Mouse (Mus musculus) small intestine, adult 2 months (tissue): ENCODE results near the gene Creld2. TPM values are rescaled to one million over a fixed set of nuclear protein-coding genes. Genes with fewer than 3 reads are reported as not detected.
"Not testable (repeated sequence)": the region's sequence is repeated elsewhere in the genome, so short reads cannot be mapped to it uniquely, and the experiment has no call there.

Source experiments
- H3K27ac ChIP-seq: fragments of 200-500 bp; 2 replicates; pipeline ENCODE4 v1.5.1; 2012; ENCODE audit warnings: low read depth, low read length, control low read depth, inconsistent platforms; ENCODE audit not compliant: insufficient read depth
- H3K27me3 ChIP-seq: fragments of 200-500 bp; 2 replicates; pipeline ENCODE4 v1.6.1; 2012; ENCODE audit warnings: mild to moderate bottlenecking, moderate library complexity, low read length, inconsistent platforms; ENCODE audit not compliant: control insufficient read depth, insufficient read depth
- H3K36me3 ChIP-seq: fragments of 200-500 bp; 2 replicates; pipeline ENCODE4 v1.6.1; 2012; ENCODE audit warnings: mild to moderate bottlenecking, low read length, control low read depth, inconsistent platforms; ENCODE audit not compliant: control insufficient read depth, insufficient read depth
- H3K4me1 ChIP-seq: fragments of 200-500 bp; 2 replicates; pipeline ENCODE4 v1.6.1; 2012; ENCODE audit warnings: low read length, inconsistent platforms, mixed read lengths; ENCODE audit not compliant: control insufficient read depth, insufficient read depth, insufficient read length
- H3K4me3 ChIP-seq: fragments of 200-500 bp; 2 replicates; pipeline ENCODE4 v1.5.1; 2012; ENCODE audit warnings: low read depth, mild to moderate bottlenecking, control low read depth, inconsistent platforms, low read length, moderate library complexity
- CTCF ChIP-seq: fragments of 200-500 bp; IDR thresholded peaks from 2 replicates; pipeline ENCODE4 v1.5.1; 2012; ENCODE audit warnings: low read depth, mild to moderate bottlenecking, control low read depth, inconsistent platforms, low read length, moderate library complexity, mixed read lengths; ENCODE audit not compliant: insufficient replicate concordance, insufficient read length; ENCODE audit errors: extremely low read depth
- POLR2A ChIP-seq: fragments of 200-500 bp; IDR thresholded peaks from 2 replicates; pipeline ENCODE4 v1.6.1; 2012; ENCODE audit warnings: low read depth, mild to moderate bottlenecking, control low read depth, inconsistent platforms, low read length, moderate library complexity
- WGBS: fragments of 180-500 bp; shearing (Covaris S2); methylation state at CpG from one replicate; pipeline ENCODE4 v1.1.7; 2018; 5-methylcytosine and 5-hydroxymethylcytosine counted together
- polyA plus RNA-seq: library from polyadenylated mRNA; depleted of rRNA; stranded (reverse); fragments of >200 nt; gene quantifications from 2 replicates; pipeline ENCODE4 v1.2.3, GENCODE M21; 2012

The Creld2 gene
- polyA plus RNA-seq, 1 experiment = 59.1 TPM

DNA sequence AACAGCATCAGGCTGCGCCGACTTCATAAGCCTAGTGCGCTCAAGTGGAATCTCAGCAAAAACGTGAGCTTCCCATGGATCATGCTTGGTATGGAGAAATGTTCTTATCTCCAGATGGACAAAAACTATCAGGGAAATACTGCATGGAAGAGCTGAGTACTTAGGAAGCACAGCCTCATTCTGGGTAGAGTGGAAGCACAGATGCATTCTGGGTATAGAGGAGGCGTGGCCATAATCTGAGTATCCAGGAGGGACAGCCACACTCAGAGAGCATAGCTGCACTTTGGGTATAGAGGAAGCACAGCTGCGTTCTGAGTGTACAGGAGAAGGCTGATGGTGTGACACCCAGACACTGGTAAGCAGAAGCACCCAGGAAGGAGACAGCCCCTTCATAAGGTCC is 17.1 kb upstream of the Creld2 start:
- H3K4me1 ChIP-seq = peaks cover 2% of the 10 kb centered on the region; the same call in 1 of the 2 replicates
- H3K27ac ChIP-seq = no peak overlapping the region
- peaks cover 21% of the 10 kb centered on the region for H3K36me3 ChIP-seq
- no peaks in the 10 kb centered on the region for H3K27me3 ChIP-seq
- no peak overlapping the region for H3K4me3 ChIP-seq
- TF ChIP-seq POLR2A (no peak), CTCF (no peak)
- 82% methylated on average over 6 of the region's 6 CpGs for WGBS

DNA sequence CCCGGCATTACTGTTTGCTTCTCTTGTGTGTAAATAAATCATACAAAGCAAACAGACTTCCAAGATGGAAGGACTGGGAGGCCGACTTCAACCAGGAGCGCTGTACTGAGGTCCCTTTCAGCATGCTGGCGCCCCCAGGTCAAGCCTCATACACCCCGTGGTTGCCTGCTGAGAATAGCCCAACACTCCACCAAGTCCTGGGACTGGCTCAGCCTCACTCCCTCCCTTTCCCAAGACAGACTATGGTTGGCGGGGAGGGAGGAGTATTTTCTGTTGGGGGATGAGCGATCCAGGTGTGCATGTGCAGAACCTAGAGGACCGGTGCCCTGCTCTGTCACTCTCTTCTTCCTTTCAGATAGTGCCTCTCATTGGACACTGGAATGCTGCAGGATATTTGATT is 11.3 kb upstream of the Creld2 start:
- WGBS = 85% methylated on average over 8 of the region's 8 CpGs
- Histone ChIP-seq H3K4me3 (no peak overlapping the region), H3K27me3 (no peaks in the 10 kb centered on the region), H3K36me3 (peaks cover 47% of the 10 kb centered on the region), H3K27ac (no peak overlapping the region), H3K4me1 (no peaks in the 10 kb centered on the region)
- TF ChIP-seq CTCF (no peak), POLR2A (no peak)

DNA sequence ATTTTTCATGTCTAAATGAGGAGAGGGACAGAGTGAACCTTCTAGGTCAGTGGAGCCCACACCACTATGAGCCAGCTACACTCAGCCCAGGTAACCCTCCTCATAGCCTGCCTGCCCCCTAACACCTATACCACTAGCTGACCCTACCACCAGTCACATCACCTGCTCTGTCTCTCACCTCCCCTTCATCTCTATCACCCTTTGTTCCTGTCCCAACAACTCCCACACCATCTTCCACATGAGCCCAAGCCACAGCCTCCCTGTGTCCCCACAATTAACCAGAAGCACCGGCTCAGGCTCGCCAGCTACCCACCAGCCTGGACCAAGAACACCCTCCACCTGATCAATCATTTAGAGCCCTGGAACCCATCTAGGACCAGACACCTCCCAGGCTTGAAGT is 9.1 kb upstream of the Creld2 start:
- peaks cover 55% of the 10 kb centered on the region for H3K36me3 ChIP-seq
- H3K4me1 ChIP-seq = peaks cover 4% of the 10 kb centered on the region; the same call in 1 of the 2 replicates
- TF ChIP-seq POLR2A = no peak
- TF ChIP-seq CTCF = no peak
- H3K27ac ChIP-seq = no peak overlapping the region
- no peak overlapping the region for H3K4me3 ChIP-seq
- 97% methylated on average over 2 of the region's 2 CpGs for WGBS
- H3K27me3 ChIP-seq = no peaks in the 10 kb centered on the region

DNA sequence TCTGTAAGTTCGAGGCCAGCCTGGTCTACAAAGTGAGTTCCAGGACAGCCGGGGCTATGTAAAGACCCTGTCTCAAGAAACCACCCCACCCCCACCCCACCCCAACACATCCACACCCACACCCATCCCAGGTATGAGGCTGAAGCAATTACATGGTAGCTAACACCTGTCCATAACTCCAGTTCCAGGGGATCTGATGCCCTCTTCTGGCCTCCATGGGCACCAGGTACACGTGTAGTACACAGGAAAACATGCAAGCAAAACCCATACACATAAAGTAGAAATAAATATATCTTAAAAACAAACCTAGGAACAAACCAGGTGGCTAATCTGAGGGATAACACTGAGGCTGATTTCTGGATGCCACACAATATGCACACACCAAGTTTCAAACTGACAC is 6.2 kb upstream of the Creld2 start:
- Histone ChIP-seq H3K27ac (no peak overlapping the region), H3K4me3 (no peak overlapping the region), H3K27me3 (no peaks in the 10 kb centered on the region), H3K36me3 (peaks cover 40% of the 10 kb centered on the region), H3K4me1 (peaks cover 8% of the 10 kb centered on the region; the same call in 1 of the 2 replicates)
- TF ChIP-seq POLR2A = no peak
- no peak for TF ChIP-seq CTCF
- WGBS = 70% methylated on average over 3 of the region's 3 CpGs

- not testable (repeated sequence) for H3K4me1 ChIP-seq, H3K27ac ChIP-seq, H3K27me3 ChIP-seq, H3K4me3 ChIP-seq
- 92% methylated on average over 2 of the region's 2 CpGs for WGBS
- H3K36me3 ChIP-seq = peaks cover 40% of the 10 kb centered on the region
Measured at GRCm38 (mm10) chr15:88813873-88814272, 5.6 kb upstream of the Creld2 start.

DNA sequence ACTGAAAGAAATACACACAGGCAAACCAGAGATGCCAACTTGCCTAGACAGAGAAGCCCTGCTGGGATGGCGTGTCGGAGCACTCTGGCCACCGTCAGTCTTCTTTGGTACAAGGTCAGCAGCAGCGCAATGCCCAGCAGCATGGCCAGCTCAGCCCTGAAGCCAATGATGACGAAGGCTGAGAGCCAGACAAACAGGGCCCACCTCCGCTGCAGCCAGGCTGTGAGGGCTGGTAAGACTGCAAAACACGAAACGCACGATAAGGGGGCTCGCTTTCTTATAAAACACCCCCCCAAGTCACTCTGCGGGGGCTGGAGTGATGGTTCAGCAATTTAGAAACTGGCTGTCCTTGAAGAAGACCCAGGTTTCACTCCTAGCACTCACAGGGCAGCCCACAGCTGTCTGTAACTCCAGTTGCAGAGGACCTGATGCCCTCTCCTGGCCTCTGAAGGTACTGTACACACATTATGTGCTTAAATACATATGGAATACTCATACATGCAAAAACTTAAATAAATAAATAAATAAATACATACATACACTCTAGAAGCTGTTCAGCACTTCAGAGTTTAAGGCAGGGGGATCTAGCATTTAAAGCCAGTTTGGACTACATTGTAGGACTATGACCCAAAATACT is 4.9 kb upstream of the Creld2 start:
- 98% methylated on average over 11 of the region's 11 CpGs for WGBS
- TF ChIP-seq POLR2A = no peak
- no peak for TF ChIP-seq CTCF
- H3K4me1 ChIP-seq = peaks cover 8% of the 10 kb centered on the region; the same call in 1 of the 2 replicates

DNA sequence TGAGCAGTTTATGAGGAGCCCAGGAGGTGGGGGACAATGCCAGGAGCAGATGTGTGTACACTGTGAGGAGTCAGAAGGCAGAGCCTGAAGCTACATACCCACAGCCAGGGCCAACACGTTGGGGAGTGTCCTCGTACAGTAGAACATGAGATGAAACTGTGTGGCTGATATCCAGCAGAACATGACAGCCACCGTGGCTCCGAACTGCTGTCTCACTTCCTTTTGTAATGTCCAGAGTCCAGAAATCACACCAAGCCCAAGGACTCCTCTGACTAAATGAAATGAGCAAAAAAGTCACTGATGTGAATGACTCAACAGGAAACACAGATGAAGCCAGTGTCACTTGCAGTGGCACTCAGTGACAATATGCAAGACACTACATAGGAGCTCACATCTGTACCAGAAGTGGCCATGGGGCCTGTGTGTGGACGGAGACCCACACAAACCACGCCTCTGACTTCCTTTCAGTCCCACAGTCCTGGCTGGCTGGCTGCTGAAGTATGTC is 4.2 kb upstream of the Creld2 start:
- Histone ChIP-seq H3K4me3 (no peak overlapping the region), H3K27ac (no peak overlapping the region; the same call in 1 of the 2 replicates), H3K36me3 (peaks cover 31% of the 10 kb centered on the region), H3K4me1 (peaks cover 10% of the 10 kb centered on the region; the same call in 1 of the 2 replicates), H3K27me3 (no peaks in the 10 kb centered on the region)
- 58% methylated on average over 6 of the region's 6 CpGs for WGBS
- TF ChIP-seq CTCF (no peak; the same call in 1 of the 2 replicates), POLR2A (no peak)

More for the DNA sequence above, 4.9 kb upstream of the Creld2 start:
- Histone ChIP-seq H3K36me3 (peaks cover 34% of the 10 kb centered on the region), H3K27me3 (no peaks in the 10 kb centered on the region), H3K4me3 (no peak overlapping the region), H3K27ac (no peak overlapping the region)
